Mouse (Mus musculus) embryonic fibroblast, embryonic 13.5 days (primary cell): ENCODE data around the gene Abca17.

Source experiments
- CTCF ChIP-seq: IDR thresholded peaks from 2 replicates; pipeline ENCODE4 v1.5.1; 2011; ENCODE audit warnings: mild to moderate bottlenecking, control low read depth, low read length, moderate library complexity, borderline replicate concordance; ENCODE audit not compliant: insufficient read depth
- POLR2A ChIP-seq: IDR thresholded peaks from 2 replicates; pipeline ENCODE4 v1.6.1; 2011; ENCODE audit warnings: low read depth, mild to moderate bottlenecking, control low read depth, low read length, moderate library complexity

GRCm38 (mm10) chr17:24225851-24226250 lies 125.0 kb downstream of the Abca17 start:
- TF ChIP-seq CTCF (no peak), POLR2A (no peak)
